Mouse (Mus musculus): Measurements from ENCODE around the gene Pdcd6ip.

The Pdcd6ip gene

DNA sequence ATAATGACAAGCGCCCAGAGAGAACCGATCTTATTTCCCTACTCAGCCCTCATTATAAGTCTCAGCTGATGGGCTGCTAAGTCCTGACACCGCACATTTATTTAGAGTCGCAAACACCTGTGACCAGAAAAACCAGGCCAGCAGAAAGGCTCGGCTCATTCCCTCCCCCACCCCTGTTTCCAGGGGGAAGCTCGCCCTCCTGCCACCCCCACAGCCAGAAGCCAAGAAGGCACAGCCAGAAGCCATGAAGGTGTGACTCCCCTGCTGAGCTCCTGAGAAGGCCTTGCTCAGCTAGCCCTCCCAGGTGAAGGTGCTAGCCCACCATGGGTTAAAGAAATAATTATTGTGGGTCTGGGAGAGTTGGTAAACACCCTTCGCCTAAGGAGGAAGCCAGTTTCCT lies 97.3 kb downstream of the Pdcd6ip start:
- no peak for DNase-seq

- no peak for DNase-seq
These were observed 105.9 kb downstream of the Pdcd6ip start for GRCm38 (mm10) chr9:113602140-113602539.

Measured in thymus, postnatal 14 days (tissue).